Mouse (Mus musculus): Measurements from ENCODE around the gene Fndc8.

- TF ChIP-seq POLR2A (IDR thresholded peaks at IDR 0.05; ENCODE audit: borderline replicate concordance, extremely low read depth, insufficient read depth, insufficient read length, poor library complexity, severe bottlenecking) (no peak), CTCF (IDR thresholded peaks at IDR 0.05; ENCODE audit: borderline replicate concordance, extremely low read depth, insufficient read depth, insufficient read length) (no peak)
These were observed 5.6 kb downstream of the Fndc8 start for GRCm38 (mm10) chr11:82897478-82897877.
